Mouse (Mus musculus): ENCODE data around the gene Ilf2. TPM values are rescaled to one million over a fixed set of nuclear protein-coding genes. Genes with fewer than 3 reads are reported as not detected.
A peak's percentile ranks its signal among the peaks of the same experiment; 100 is the strongest.

The Ilf2 gene
- polyA plus RNA-seq, 1 experiment from 2014 or later: 269 TPM

- peak overlapping the region; percentile 38 for H3K4me2 ChIP-seq (ENCODE audit: low read depth, low read length)
- peaks cover 23% of the 10 kb centered on the region for H3K4me1 ChIP-seq (ENCODE audit: control insufficient read depth, insufficient read depth, low read length)
- peaks cover 2% of the 10 kb centered on the region; the same call in 1 of the 2 replicates for H3K27me3 ChIP-seq (ENCODE audit: control insufficient read depth, insufficient read depth, low read length)
- H3K9ac ChIP-seq (replicated peaks; ENCODE audit: low read depth, low read length): no peak overlapping the region
- H3K27ac ChIP-seq (ENCODE audit: low read depth, low read length): peak overlapping the region; percentile 10; the same call in 1 of the 2 replicates
- H3K4me3 ChIP-seq (ENCODE audit: low read depth, low read length): peak overlapping the region; percentile 95
- no peaks in the 10 kb centered on the region for H3K9me3 ChIP-seq (ENCODE audit: control insufficient read depth, low read length)
- WGBS: 27% methylated on average over 2 of the region's 2 CpGs
- peak; percentile 26 for ATAC-seq (ENCODE audit: low read depth)
- peaks cover 26% of the 10 kb centered on the region for H3K36me3 ChIP-seq (ENCODE audit: control insufficient read depth, insufficient read depth, low read length)
These were observed 33.8 kb downstream of the Ilf2 start for GRCm38 (mm10) chr3:90509747-90510123.

GRCm38 (mm10) chr3:90512276-90512675 lies 36.4 kb downstream of the Ilf2 start:
- peaks cover 2% of the 10 kb centered on the region; the same call in 1 of the 2 replicates for H3K27me3 ChIP-seq (ENCODE audit: control insufficient read depth, insufficient read depth, low read length)
- no peak overlapping the region for H3K4me3 ChIP-seq (ENCODE audit: low read depth, low read length)
- H3K4me1 ChIP-seq (ENCODE audit: control insufficient read depth, insufficient read depth, low read length): peaks cover 20% of the 10 kb centered on the region
- no peak overlapping the region for H3K9ac ChIP-seq (replicated peaks; ENCODE audit: low read depth, low read length)
- peaks cover 3% of the 10 kb centered on the region; the same call in 1 of the 2 replicates for H3K36me3 ChIP-seq (ENCODE audit: control insufficient read depth, insufficient read depth, low read length)
- 85% methylated on average over 5 of the region's 5 CpGs for WGBS
- H3K4me2 ChIP-seq (ENCODE audit: low read depth, low read length): no peak overlapping the region
- no peaks in the 10 kb centered on the region for H3K9me3 ChIP-seq (ENCODE audit: control insufficient read depth, low read length)
- no peak overlapping the region for H3K27ac ChIP-seq (ENCODE audit: low read depth, low read length)
- no peak for ATAC-seq (ENCODE audit: low read depth)

GRCm38 (mm10) chr3:90512948-90513642 lies 37.2 kb downstream of the Ilf2 start:
- Histone ChIP-seq H3K9ac (replicated peaks; ENCODE audit: low read depth, low read length) (no peak overlapping the region), H3K36me3 (ENCODE audit: control insufficient read depth, insufficient read depth, low read length) (no peaks in the 10 kb centered on the region), H3K9me3 (ENCODE audit: control insufficient read depth, low read length) (no peaks in the 10 kb centered on the region), H3K4me3 (ENCODE audit: low read depth, low read length) (no peak overlapping the region), H3K27ac (ENCODE audit: low read depth, low read length) (no peak overlapping the region), H3K27me3 (ENCODE audit: control insufficient read depth, insufficient read depth, low read length) (peaks cover 2% of the 10 kb centered on the region; the same call in 1 of the 2 replicates), H3K4me1 (ENCODE audit: control insufficient read depth, insufficient read depth, low read length) (peaks cover 12% of the 10 kb centered on the region), H3K4me2 (ENCODE audit: low read depth, low read length) (no peak overlapping the region)
- ATAC-seq (ENCODE audit: low read depth): no peak
- 77% methylated on average over 9 of the region's 9 CpGs for WGBS

- no peak within 1 kb of the TSS for H3K27ac ChIP-seq (ENCODE audit: low read depth, low read length)
- no peaks in the 10 kb centered on the region for H3K36me3 ChIP-seq (ENCODE audit: control insufficient read depth, insufficient read depth, low read length)
- 4% methylated on average over 25 of the region's 25 CpGs for WGBS
- H3K9me3 ChIP-seq (ENCODE audit: control insufficient read depth, low read length): no peaks in the 10 kb centered on the region
- peak within 1 kb of the TSS; percentile 39 for H3K4me2 ChIP-seq (ENCODE audit: low read depth, low read length)
- peaks cover 2% of the 10 kb centered on the region; the same call in 1 of the 2 replicates for H3K27me3 ChIP-seq (ENCODE audit: control insufficient read depth, insufficient read depth, low read length)
- peaks cover 8% of the 10 kb centered on the region for H3K4me1 ChIP-seq (ENCODE audit: control insufficient read depth, insufficient read depth, low read length)
- no peak for ATAC-seq (ENCODE audit: low read depth)
- 0 out of 2 replicates have a peak within 1 kb of the TSS, but pooled peaks have one; percentile 4 for H3K9ac ChIP-seq (replicated peaks; ENCODE audit: low read depth, low read length)
- peak within 1 kb of the TSS; percentile 16 for H3K4me3 ChIP-seq (ENCODE audit: low read depth, low read length)
These were observed 38.1 kb downstream of the Ilf2 start, which contains the start of the genes S100a1 and S100a13 for GRCm38 (mm10) chr3:90513796-90514590. Gene S100a1 (minus strand): TSS chr3:90514392. Gene S100a13 (plus strand): TSS chr3:90514435.

DNA sequence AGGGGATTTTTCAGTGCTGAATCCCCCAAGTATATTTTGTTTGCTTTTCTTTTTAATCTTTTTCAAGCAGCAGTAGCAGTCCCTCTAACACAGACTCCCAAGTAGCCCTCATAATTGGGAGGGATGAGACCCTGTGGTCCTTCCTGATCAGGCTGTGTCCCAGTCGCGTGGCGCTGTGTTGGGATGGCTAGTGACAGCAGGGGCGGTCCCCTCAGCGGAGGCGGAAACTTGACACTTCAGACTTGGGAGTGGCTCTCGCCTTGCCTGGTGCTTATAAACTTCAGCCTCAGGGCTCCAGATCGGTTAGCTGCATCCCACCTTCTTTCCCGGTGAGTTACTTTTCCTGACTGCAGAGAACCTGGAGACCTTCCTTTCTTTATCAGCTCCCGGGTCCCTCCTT lies 38.8 kb downstream of the Ilf2 start:
- ATAC-seq (ENCODE audit: low read depth): no peak; the same call in 1 of the 2 replicates
- H3K27ac ChIP-seq (ENCODE audit: low read depth, low read length): no peak overlapping the region

GRCm38 (mm10) chr3:90515242-90515641 lies 39.3 kb downstream of the Ilf2 start:
- ATAC-seq (ENCODE audit: low read depth): no peak
- Histone ChIP-seq H3K4me3 (ENCODE audit: low read depth, low read length) (peak overlapping the region; percentile 16), H3K27ac (ENCODE audit: low read depth, low read length) (no peak overlapping the region), H3K4me2 (ENCODE audit: low read depth, low read length) (peak overlapping the region; percentile 39), H3K36me3 (ENCODE audit: control insufficient read depth, insufficient read depth, low read length) (no peaks in the 10 kb centered on the region), H3K27me3 (ENCODE audit: control insufficient read depth, insufficient read depth, low read length) (peaks cover 2% of the 10 kb centered on the region; the same call in 1 of the 2 replicates), H3K9ac (replicated peaks; ENCODE audit: low read depth, low read length) (no peak overlapping the region), H3K9me3 (ENCODE audit: control insufficient read depth, low read length) (no peaks in the 10 kb centered on the region), H3K4me1 (ENCODE audit: control insufficient read depth, insufficient read depth, low read length) (peaks cover 8% of the 10 kb centered on the region)
- WGBS: 63% methylated on average over 1 of the region's 1 CpGs

More for the DNA sequence above, 38.8 kb downstream of the Ilf2 start:
- peak overlapping the region; percentile 16 for H3K4me3 ChIP-seq (ENCODE audit: low read depth, low read length)
- H3K36me3 ChIP-seq (ENCODE audit: control insufficient read depth, insufficient read depth, low read length): no peaks in the 10 kb centered on the region
- 0 out of 2 replicates have a peak overlapping the region, but pooled peaks have one; percentile 4 for H3K9ac ChIP-seq (replicated peaks; ENCODE audit: low read depth, low read length)
- WGBS: under 1% methylated on average over 10 of the region's 10 CpGs
- H3K27me3 ChIP-seq (ENCODE audit: control insufficient read depth, insufficient read depth, low read length): peaks cover 2% of the 10 kb centered on the region; the same call in 1 of the 2 replicates
- peaks cover 8% of the 10 kb centered on the region for H3K4me1 ChIP-seq (ENCODE audit: control insufficient read depth, insufficient read depth, low read length)
- peak overlapping the region; percentile 39 for H3K4me2 ChIP-seq (ENCODE audit: low read depth, low read length)
- no peaks in the 10 kb centered on the region for H3K9me3 ChIP-seq (ENCODE audit: control insufficient read depth, low read length)

DNA sequence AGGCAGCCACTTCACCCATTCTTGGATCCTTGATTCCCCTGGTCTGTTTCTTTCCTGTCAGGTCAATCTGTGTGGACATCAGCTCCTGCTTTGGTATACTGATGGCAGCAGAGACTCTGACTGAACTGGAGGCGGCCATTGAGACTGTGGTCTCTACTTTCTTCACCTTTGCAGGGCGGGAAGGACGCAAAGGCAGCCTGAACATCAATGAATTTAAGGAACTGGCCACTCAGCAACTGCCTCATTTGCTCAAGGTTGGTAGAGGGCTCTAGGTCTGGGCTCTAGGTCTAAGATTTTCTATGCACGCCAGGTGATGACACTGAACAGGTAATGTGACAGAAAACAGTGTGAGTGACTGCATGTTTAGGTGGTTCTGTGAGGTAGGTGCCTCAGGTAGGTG lies 39.9 kb downstream of the Ilf2 start:
- H3K27ac ChIP-seq (ENCODE audit: low read depth, low read length): no peak overlapping the region
- peaks cover 2% of the 10 kb centered on the region; the same call in 1 of the 2 replicates for H3K27me3 ChIP-seq (ENCODE audit: control insufficient read depth, insufficient read depth, low read length)
- no peak for ATAC-seq (ENCODE audit: low read depth)
- H3K4me3 ChIP-seq (ENCODE audit: low read depth, low read length): no peak overlapping the region
- H3K4me1 ChIP-seq (ENCODE audit: control insufficient read depth, insufficient read depth, low read length): peaks cover 8% of the 10 kb centered on the region
- H3K36me3 ChIP-seq (ENCODE audit: control insufficient read depth, insufficient read depth, low read length): no peaks in the 10 kb centered on the region
- H3K9ac ChIP-seq (replicated peaks; ENCODE audit: low read depth, low read length): no peak overlapping the region
- no peak overlapping the region for H3K4me2 ChIP-seq (ENCODE audit: low read depth, low read length)
- WGBS: 89% methylated on average over 4 of the region's 4 CpGs
- H3K9me3 ChIP-seq (ENCODE audit: control insufficient read depth, low read length): no peaks in the 10 kb centered on the region

DNA sequence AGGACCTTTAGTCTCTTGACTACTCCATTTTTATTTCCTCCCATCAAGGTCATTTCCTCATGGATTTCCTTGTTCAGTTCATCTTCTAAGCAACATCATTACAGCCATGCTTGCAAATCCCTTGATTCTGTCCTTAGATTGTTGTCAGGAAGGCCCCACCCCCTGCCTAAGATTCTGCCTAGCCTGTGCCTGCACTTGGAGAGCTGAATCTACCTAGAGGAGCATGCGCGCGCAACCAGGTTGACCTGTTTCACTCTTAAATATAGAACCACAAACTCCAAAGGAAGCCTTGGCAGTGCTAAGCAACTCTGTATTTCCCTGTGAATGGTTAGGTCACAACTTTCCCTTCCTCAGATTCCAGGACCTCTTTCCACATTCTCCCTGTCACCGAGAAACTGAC lies 41.8 kb downstream of the Ilf2 start:
- H3K27me3 ChIP-seq (ENCODE audit: control insufficient read depth, insufficient read depth, low read length): peaks cover 2% of the 10 kb centered on the region; the same call in 1 of the 2 replicates
- no peak overlapping the region for H3K27ac ChIP-seq (ENCODE audit: low read depth, low read length)
- WGBS: 90% methylated on average over 4 of the region's 4 CpGs
- ATAC-seq (ENCODE audit: low read depth): no peak
- H3K4me1 ChIP-seq (ENCODE audit: control insufficient read depth, insufficient read depth, low read length): peaks cover 8% of the 10 kb centered on the region
- no peak overlapping the region for H3K9ac ChIP-seq (replicated peaks; ENCODE audit: low read depth, low read length)
- no peaks in the 10 kb centered on the region for H3K36me3 ChIP-seq (ENCODE audit: control insufficient read depth, insufficient read depth, low read length)
- no peaks in the 10 kb centered on the region for H3K9me3 ChIP-seq (ENCODE audit: control insufficient read depth, low read length)
- H3K4me3 ChIP-seq (ENCODE audit: low read depth, low read length): no peak overlapping the region
- no peak overlapping the region for H3K4me2 ChIP-seq (ENCODE audit: low read depth, low read length)
